9 mouse cellular contexts compared by ENCODE assay signal in the genomic region with DNA sequence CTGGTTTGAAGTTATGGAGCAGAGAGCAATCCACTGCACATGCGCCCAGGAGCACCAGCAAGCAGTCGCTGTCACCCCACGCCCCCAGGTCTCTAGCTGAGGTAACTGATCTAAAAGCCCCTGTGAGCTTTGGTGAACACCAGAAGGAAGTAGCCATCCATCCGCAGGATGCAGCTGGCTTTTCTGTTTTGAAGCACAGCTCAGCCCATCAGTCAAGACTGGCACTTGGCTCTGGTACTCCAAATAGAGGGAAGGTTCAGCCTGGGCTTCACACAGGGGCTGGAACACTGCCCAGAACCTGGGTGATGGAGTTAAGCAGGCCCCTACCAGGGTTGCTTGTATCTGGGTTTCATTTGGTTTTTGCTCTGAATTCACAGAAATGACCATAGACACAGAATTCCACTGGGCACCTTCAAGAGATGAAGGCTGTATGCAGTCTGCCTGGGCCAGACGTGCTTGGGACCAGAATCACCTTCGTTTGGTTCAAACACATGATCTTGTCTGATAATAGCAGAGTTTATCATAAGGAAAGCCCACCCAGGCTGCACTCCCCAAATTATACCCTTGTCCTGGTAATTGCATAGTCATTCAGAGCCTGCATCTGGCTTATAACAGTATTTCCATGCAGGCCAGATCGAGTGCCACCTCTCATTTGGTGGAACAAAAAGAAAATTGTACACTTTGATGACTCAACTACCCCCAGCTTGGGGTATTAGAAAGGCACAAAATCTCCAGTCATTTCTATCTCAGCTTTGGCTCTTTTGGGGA. TPM values are rescaled to one million over a fixed set of nuclear protein-coding genes. Genes with fewer than 3 reads are reported as not detected.
DNase-seq lines count a peak whose midpoint lies in the region; ATAC-seq and TF ChIP-seq lines count a peak whose summit lies in the region.
"Had no signal": no experiment of that assay in that cellular context is flagged by ENCODE, and none has a peak within 500 bp of the region (broad histone marks: within the 10 kb centered on the region; RNA-seq: fewer than 3 reads in every experiment).

No protein-coding gene starts in this region.

- intact Hi-C loops in heart, postnatal 25 days (cut with DNase I): no loop called here

- no peak overlapping the region for H3K9ac ChIP-seq in heart, embryonic 16.5 days (ENCODE audit: low read length)
- no peak overlapping the region for H3K9ac ChIP-seq in liver, postnatal 0 days (replicated peaks)
- H3K9ac ChIP-seq in liver, embryonic 11.5 days (ENCODE audit: low read depth, low read length): no peak overlapping the region
- H3K9ac ChIP-seq: limb, embryonic 12.5 days had no signal

- H3K9me3 ChIP-seq in heart, embryonic 16.5 days (replicated peaks; ENCODE audit: control insufficient read depth, low read length): no peaks in the 10 kb centered on the region
- H3K9me3 ChIP-seq in liver, postnatal 0 days (ENCODE audit: low read length): no peaks in the 10 kb centered on the region
- H3K9me3 ChIP-seq in liver, embryonic 11.5 days (ENCODE audit: control insufficient read depth, low read length): no peaks in the 10 kb centered on the region
- H3K9me3 ChIP-seq: limb, embryonic 12.5 days had no signal

- H3K36me3 ChIP-seq in heart, embryonic 16.5 days (ENCODE audit: control insufficient read depth, insufficient read depth): no peaks in the 10 kb centered on the region
- no peaks in the 10 kb centered on the region for H3K36me3 ChIP-seq in liver, postnatal 0 days (replicated peaks; ENCODE audit: insufficient read depth, low read length)
- H3K36me3 ChIP-seq in liver, embryonic 11.5 days (ENCODE audit: control insufficient read depth, insufficient read depth, low read length): no peaks in the 10 kb centered on the region
- H3K36me3 ChIP-seq: limb, embryonic 12.5 days had no signal

- no peaks in the 10 kb centered on the region for H3K27me3 ChIP-seq in heart, embryonic 16.5 days (ENCODE audit: control insufficient read depth, insufficient read depth, low read length)
- no peaks in the 10 kb centered on the region for H3K27me3 ChIP-seq in liver, postnatal 0 days (ENCODE audit: insufficient read depth, low read length)
- H3K27me3 ChIP-seq in liver, embryonic 11.5 days (replicated peaks; ENCODE audit: control insufficient read depth, insufficient read depth, low read length): no peaks in the 10 kb centered on the region
- H3K27me3 ChIP-seq: limb, embryonic 12.5 days had no signal

- no peak for TF ChIP-seq EP300 in liver, postnatal 0 days (IDR thresholded peaks at IDR 0.05; ENCODE audit: low read depth)

- no peak for DNase-seq in heart, postnatal 25 days (ENCODE audit: low spot score)
- peak; percentile 17 for DNase-seq in liver, postnatal 0 days
- no peak for DNase-seq in liver, embryonic 11.5 days (ENCODE audit: low spot score)
- DNase-seq in adrenal gland, postnatal 14 days: peak; percentile 73
- peak; percentile 85 for DNase-seq in lung, postnatal 10 days
- DNase-seq in yolk sac, embryonic 10.5 days (ENCODE audit: low spot score): no peak
- DNase-seq in gastrocnemius, postnatal 25 days: no peak

- WGBS in heart, embryonic 16.5 days: 59% methylated on average over 7 of the region's 7 CpGs
- 55% methylated on average over 7 of the region's 7 CpGs for WGBS in liver, postnatal 0 days (ENCODE audit: insufficient replicate concordance)
- WGBS in liver, embryonic 11.5 days: 56% methylated on average over 7 of the region's 7 CpGs

- H3K27ac ChIP-seq in heart, embryonic 16.5 days (ENCODE audit: low read length): no peak overlapping the region
- no peak overlapping the region for H3K27ac ChIP-seq in liver, postnatal 0 days (ENCODE audit: low read depth)
- H3K27ac ChIP-seq in liver, embryonic 11.5 days (ENCODE audit: low read depth, low read length): no peak overlapping the region
- H3K27ac ChIP-seq: limb, embryonic 12.5 days had no signal

- TF ChIP-seq CTCF in liver, postnatal 0 days (IDR thresholded peaks at IDR 0.05; ENCODE audit: low read depth): no peak

- no peak overlapping the region for H3K4me3 ChIP-seq in heart, embryonic 16.5 days (ENCODE audit: low read length)
- no peak overlapping the region for H3K4me3 ChIP-seq in liver, postnatal 0 days (ENCODE audit: low read depth, low read length)
- no peak overlapping the region for H3K4me3 ChIP-seq in liver, embryonic 11.5 days (ENCODE audit: low read depth, low read length)
- H3K4me3 ChIP-seq: limb, embryonic 12.5 days had no signal

- peak; percentile 23 for ATAC-seq in heart, embryonic 16.5 days (replicated peaks; ENCODE audit: extremely low read depth, insufficient read depth, low FRiP score)
- 0 out of 2 replicates have a peak, but pooled peaks have one; percentile 12 for ATAC-seq in liver, postnatal 0 days
- ATAC-seq in liver, embryonic 11.5 days (replicated peaks; ENCODE audit: low FRiP score): no peak

- no peaks in the 10 kb centered on the region; the same call in 1 of the 2 replicates for H3K4me1 ChIP-seq in heart, embryonic 16.5 days (ENCODE audit: control insufficient read depth, insufficient read depth, low read length)
- H3K4me1 ChIP-seq in liver, postnatal 0 days (ENCODE audit: insufficient read depth): no peaks in the 10 kb centered on the region
- no peaks in the 10 kb centered on the region for H3K4me1 ChIP-seq in liver, embryonic 11.5 days (replicated peaks; ENCODE audit: control insufficient read depth, insufficient read depth, low read length)
- H3K4me1 ChIP-seq: limb, embryonic 12.5 days had no signal

- H3K4me2 ChIP-seq in heart, embryonic 16.5 days (ENCODE audit: low read depth, low read length): no peak overlapping the region
- no peak overlapping the region for H3K4me2 ChIP-seq in liver, postnatal 0 days (ENCODE audit: low read depth, low read length)
- no peak overlapping the region for H3K4me2 ChIP-seq in liver, embryonic 11.5 days
- H3K4me2 ChIP-seq: limb, embryonic 12.5 days had no signal

RNA-seq across cellular contexts. Expression of a gene that starts 27.0 kb away (rescaled TPM):
- polyA plus RNA-seq in heart, embryonic 16.5 days (2015; fragmentation: Nextera tagmentation; extraction: Ambion mirVana): 38.5 and 39.3 TPM in 2 replicates
- total RNA-seq in heart, postnatal 25 days (2021): 100 to 1,000 TPM; 149 to 156 TPM
- 6.9 and 8.7 TPM in 2 replicates for polyA plus RNA-seq in liver, postnatal 0 days (2015; fragmentation: Nextera tagmentation; extraction: Ambion mirVana)
- 19.5 and 23.2 TPM in 2 replicates for polyA plus RNA-seq in liver, embryonic 11.5 days (2014; fragmentation: Nextera tagmentation; extraction: Ambion mirVana)
- 201 and 234 TPM in 2 replicates for total RNA-seq in adrenal gland, postnatal 14 days (2021)
- total RNA-seq in gastrocnemius, postnatal 25 days (2021): 10 to 100 TPM; 42.1 to 43.0 TPM

Comparison
In these comparisons a context has a peak if more than half of its experiments do, and no peak if none do; other contexts are left out.
1. DNase-seq: peak in liver, postnatal 0 days (single experiment), adrenal gland, postnatal 14 days (single experiment) and lung, postnatal 10 days (single experiment); none in heart, postnatal 25 days (single experiment), liver, embryonic 11.5 days (single experiment), yolk sac, embryonic 10.5 days (single experiment) and gastrocnemius, postnatal 25 days (single experiment).